Mouse (Mus musculus): ENCODE measurements around the gene Acot7. TPM values are rescaled to one million over a fixed set of nuclear protein-coding genes. Genes with fewer than 3 reads are reported as not detected.

The Acot7 gene
- polyA plus RNA-seq, 1 experiment = 118 TPM

DNA sequence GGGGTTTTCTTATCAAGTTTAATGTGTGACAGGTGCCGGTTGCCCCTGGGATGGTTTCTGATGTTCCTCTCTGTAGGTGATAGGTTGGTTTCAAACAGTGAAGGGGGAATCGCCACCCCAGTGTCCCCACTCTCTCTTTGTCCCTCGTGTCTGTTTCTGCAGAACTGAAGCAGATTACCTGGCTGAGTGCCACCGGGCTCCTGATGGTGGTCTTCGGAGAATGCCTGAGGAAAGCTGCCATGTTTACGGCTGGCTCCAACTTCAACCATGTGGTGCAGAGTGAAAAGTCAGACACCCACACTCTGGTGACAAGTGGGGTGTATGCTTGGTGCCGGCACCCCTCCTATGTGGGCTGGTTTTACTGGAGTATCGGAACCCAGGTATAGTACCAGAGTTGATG lies 122.4 kb downstream of the Acot7 start:
- H3K4me3 ChIP-seq (replicated peaks; ENCODE audit: extremely low read depth, low read depth, low read length) = no peak overlapping the region
- peaks cover 7% of the 10 kb centered on the region; the same call in 1 of the 2 replicates for H3K4me1 ChIP-seq (ENCODE audit: control insufficient read depth, insufficient read depth, low read length)
- 91% methylated on average over 8 of the region's 8 CpGs for WGBS
- DNase-seq = no peak
- TF ChIP-seq POLR2A (IDR thresholded peaks at IDR 0.05; ENCODE audit: borderline replicate concordance, extremely low read depth, low read depth, low read length) (no peak), CTCF (IDR thresholded peaks at IDR 0.05; ENCODE audit: insufficient read depth, low read length) (no peak)

DNA sequence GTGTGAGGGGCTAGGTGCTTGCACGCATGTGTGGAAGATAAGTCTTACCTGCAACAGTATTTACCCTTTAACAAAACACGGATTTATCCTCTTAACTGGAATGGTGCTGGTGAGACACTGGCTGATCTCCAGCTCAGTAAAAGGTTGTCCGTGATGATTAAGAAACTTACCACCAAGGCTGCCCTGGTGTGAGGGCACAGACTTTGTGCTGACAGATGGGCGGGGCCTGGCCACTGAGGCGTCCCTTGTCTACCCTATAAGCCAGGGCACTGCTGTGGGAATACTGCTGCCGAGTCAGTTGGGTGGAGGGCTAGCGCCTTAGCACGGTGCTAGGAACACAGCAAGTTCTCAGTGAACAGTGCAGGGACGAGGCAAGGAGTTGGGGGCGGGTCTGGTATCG lies 124.1 kb downstream of the Acot7 start:
- peaks cover 5% of the 10 kb centered on the region; the same call in 1 of the 2 replicates for H3K4me1 ChIP-seq (ENCODE audit: control insufficient read depth, insufficient read depth, low read length)
- DNase-seq = no peak
- TF ChIP-seq POLR2A (IDR thresholded peaks at IDR 0.05; ENCODE audit: borderline replicate concordance, extremely low read depth, low read depth, low read length) = no peak
- no peak for TF ChIP-seq CTCF (IDR thresholded peaks at IDR 0.05; ENCODE audit: insufficient read depth, low read length)
- WGBS = 76% methylated on average over 11 of the region's 11 CpGs
- H3K4me3 ChIP-seq (replicated peaks; ENCODE audit: extremely low read depth, low read depth, low read length) = no peak overlapping the region

DNA sequence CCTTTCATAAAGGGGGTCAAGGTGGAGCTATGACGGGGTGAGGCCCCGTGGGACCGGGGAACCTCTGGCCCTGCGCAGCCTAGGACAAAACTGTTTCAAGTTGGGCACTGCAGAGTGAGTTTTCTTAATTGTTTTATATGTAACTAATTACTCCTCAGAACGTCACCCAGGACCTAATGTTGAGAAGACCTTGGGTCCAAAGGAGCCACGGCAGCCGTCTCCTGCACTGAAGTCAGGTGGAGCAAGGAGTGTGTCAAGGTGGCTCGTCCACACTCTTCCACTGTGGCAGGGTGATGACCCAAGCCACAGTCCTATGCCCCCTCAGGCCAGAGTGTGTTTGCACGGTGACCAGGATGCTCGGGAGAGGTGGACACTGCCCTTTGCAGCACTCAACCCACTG lies 125.2 kb downstream of the Acot7 start:
- TF ChIP-seq POLR2A (IDR thresholded peaks at IDR 0.05; ENCODE audit: borderline replicate concordance, extremely low read depth, low read depth, low read length) (no peak), CTCF (IDR thresholded peaks at IDR 0.05; ENCODE audit: insufficient read depth, low read length) (no peak)
- WGBS = 93% methylated on average over 10 of the region's 10 CpGs
- Histone ChIP-seq H3K4me1 (ENCODE audit: control insufficient read depth, insufficient read depth, low read length) (no peaks in the 10 kb centered on the region; the same call in 1 of the 2 replicates), H3K4me3 (replicated peaks; ENCODE audit: extremely low read depth, low read depth, low read length) (no peak overlapping the region)
- DNase-seq = no peak

DNA sequence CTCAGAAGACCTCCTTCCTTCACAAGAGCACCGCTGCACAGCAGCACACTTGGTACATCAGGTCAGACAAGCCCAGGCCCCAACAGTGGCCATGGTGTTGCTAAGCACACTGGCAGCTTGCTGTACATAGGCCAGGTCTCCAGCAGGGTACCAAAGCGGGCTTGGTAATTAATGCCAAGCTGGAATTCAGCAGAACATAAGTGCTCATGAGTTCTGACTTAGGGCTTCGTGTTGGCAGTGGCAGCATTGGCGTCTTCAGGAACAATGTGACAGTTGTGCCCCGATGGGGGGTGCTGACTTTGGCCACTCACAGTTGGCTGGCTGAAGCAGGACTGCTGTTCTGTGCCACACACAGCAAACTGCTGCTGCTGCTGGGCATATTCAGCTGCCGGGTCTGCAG lies 126.8 kb downstream of the Acot7 start:
- Histone ChIP-seq H3K4me1 (ENCODE audit: control insufficient read depth, insufficient read depth, low read length) (no peaks in the 10 kb centered on the region), H3K4me3 (replicated peaks; ENCODE audit: extremely low read depth, low read depth, low read length) (no peak overlapping the region)
- DNase-seq = no peak
- no peak for TF ChIP-seq POLR2A (IDR thresholded peaks at IDR 0.05; ENCODE audit: borderline replicate concordance, extremely low read depth, low read depth, low read length)
- TF ChIP-seq CTCF (IDR thresholded peaks at IDR 0.05; ENCODE audit: insufficient read depth, low read length) = no peak
- 93% methylated on average over 6 of the region's 6 CpGs for WGBS

- no peak for DNase-seq
- H3K4me3 ChIP-seq (replicated peaks; ENCODE audit: extremely low read depth, low read depth, low read length) = no peak overlapping the region
- no peaks in the 10 kb centered on the region for H3K4me1 ChIP-seq (ENCODE audit: control insufficient read depth, insufficient read depth, low read length)
- TF ChIP-seq POLR2A (IDR thresholded peaks at IDR 0.05; ENCODE audit: borderline replicate concordance, extremely low read depth, low read depth, low read length) = no peak
- no peak for TF ChIP-seq CTCF (IDR thresholded peaks at IDR 0.05; ENCODE audit: insufficient read depth, low read length)
- 66% methylated on average over 6 of the region's 6 CpGs for WGBS
These were observed 128.1 kb downstream of the Acot7 start for GRCm38 (mm10) chr4:152305991-152306390.

- WGBS = 78% methylated on average over 9 of the region's 9 CpGs
- DNase-seq = no peak
- no peaks in the 10 kb centered on the region for H3K4me1 ChIP-seq (ENCODE audit: control insufficient read depth, insufficient read depth, low read length)
- TF ChIP-seq CTCF (IDR thresholded peaks at IDR 0.05; ENCODE audit: insufficient read depth, low read length) = no peak
- TF ChIP-seq POLR2A (IDR thresholded peaks at IDR 0.05; ENCODE audit: borderline replicate concordance, extremely low read depth, low read depth, low read length) = no peak
- no peak overlapping the region for H3K4me3 ChIP-seq (replicated peaks; ENCODE audit: extremely low read depth, low read depth, low read length)
These were observed 129.6 kb downstream of the Acot7 start for GRCm38 (mm10) chr4:152307542-152307941.

DNA sequence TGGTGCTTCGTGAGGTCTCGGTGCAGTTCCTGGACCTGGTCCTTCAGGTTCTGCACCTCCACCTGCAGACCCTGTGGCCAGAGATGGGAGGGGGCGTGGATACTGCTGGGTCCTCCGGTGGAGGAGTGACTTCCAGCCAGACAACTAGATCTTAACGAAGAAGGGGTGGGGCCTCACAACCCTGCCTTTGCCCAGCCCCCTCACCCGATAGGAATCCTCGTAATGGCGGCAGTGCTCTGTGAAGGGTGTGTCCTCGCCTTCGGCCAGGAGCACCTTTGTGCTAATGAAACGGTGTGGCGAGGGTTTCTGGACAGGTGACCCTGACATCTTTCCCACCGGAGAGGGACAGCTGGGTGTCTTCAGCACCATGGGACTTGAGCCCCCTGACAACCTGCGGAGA lies 134.3 kb downstream of the Acot7 start:
- no peak for DNase-seq
- TF ChIP-seq POLR2A (IDR thresholded peaks at IDR 0.05; ENCODE audit: borderline replicate concordance, extremely low read depth, low read depth, low read length) (no peak), CTCF (IDR thresholded peaks at IDR 0.05; ENCODE audit: insufficient read depth, low read length) (no peak)
- Histone ChIP-seq H3K4me3 (replicated peaks; ENCODE audit: extremely low read depth, low read depth, low read length) (no peak overlapping the region), H3K4me1 (ENCODE audit: control insufficient read depth, insufficient read depth, low read length) (no peaks in the 10 kb centered on the region; the same call in 1 of the 2 replicates)
- 7% methylated on average over 14 of the region's 14 CpGs for WGBS

GRCm38 (mm10) chr4:152313211-152313632 lies 135.3 kb downstream of the Acot7 start:
- 1% methylated on average over 29 of the region's 29 CpGs for WGBS
- TF ChIP-seq POLR2A (IDR thresholded peaks at IDR 0.05; ENCODE audit: borderline replicate concordance, extremely low read depth, low read depth, low read length) (no peak), CTCF (IDR thresholded peaks at IDR 0.05; ENCODE audit: insufficient read depth, low read length) (no peak)
- no peaks in the 10 kb centered on the region; the same call in 1 of the 2 replicates for H3K4me1 ChIP-seq (ENCODE audit: control insufficient read depth, insufficient read depth, low read length)
- H3K4me3 ChIP-seq (replicated peaks; ENCODE audit: extremely low read depth, low read depth, low read length) = peak overlapping the region; percentile 23
- DNase-seq = peak; percentile 19

- H3K4me1 ChIP-seq (ENCODE audit: control insufficient read depth, insufficient read depth, low read length) = peaks cover 2% of the 10 kb centered on the region; the same call in 1 of the 2 replicates
- H3K4me3 ChIP-seq (replicated peaks; ENCODE audit: extremely low read depth, low read depth, low read length) = no peak overlapping the region
- no peak for DNase-seq
- no peak for TF ChIP-seq POLR2A (IDR thresholded peaks at IDR 0.05; ENCODE audit: borderline replicate concordance, extremely low read depth, low read depth, low read length)
- no peak for TF ChIP-seq CTCF (IDR thresholded peaks at IDR 0.05; ENCODE audit: insufficient read depth, low read length)
These were observed 136.0 kb downstream of the Acot7 start for GRCm38 (mm10) chr4:152313934-152314333.

DNA sequence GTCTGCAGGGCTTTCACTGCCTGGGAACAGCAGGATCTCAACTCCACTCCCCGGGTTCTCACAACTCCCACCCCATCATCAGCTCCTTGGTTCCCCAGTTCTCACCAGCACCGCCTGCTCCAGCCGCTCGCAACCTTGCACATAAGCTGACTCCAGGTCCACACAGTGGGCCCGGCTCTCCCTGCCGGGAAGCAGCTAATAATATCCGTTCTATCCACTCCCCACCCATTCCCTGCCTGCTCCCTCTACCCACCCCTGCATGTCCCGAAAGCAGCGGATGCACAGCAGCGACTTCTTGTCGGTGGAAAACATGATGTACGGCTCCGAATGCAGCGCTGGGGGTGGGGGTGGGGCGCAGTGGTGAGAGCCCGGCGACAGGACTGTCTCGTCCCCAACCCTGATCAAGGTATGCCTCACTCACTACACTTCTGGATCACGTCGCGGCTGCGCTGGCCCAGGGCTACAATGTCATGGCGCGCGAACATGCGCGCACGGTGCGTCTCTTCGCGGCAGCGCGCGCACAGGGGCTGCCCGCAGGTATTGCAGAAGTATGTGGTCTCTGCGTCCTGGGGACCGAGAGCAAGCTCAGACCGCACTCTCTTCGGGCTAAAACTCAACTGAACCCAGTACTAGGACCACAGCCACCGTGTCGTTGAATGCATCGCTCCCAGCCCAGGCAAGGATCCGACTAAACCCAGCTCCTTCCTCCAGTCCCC lies 137.7 kb downstream of the Acot7 start:
- Histone ChIP-seq H3K4me3 (replicated peaks; ENCODE audit: extremely low read depth, low read depth, low read length) (no peak overlapping the region), H3K4me1 (ENCODE audit: control insufficient read depth, insufficient read depth, low read length) (peaks cover 2% of the 10 kb centered on the region; the same call in 1 of the 2 replicates)
- DNase-seq = no peak
- 2% methylated on average over 43 of the region's 43 CpGs for WGBS
- TF ChIP-seq POLR2A (IDR thresholded peaks at IDR 0.05; ENCODE audit: borderline replicate concordance, extremely low read depth, low read depth, low read length) (no peak), CTCF (IDR thresholded peaks at IDR 0.05; ENCODE audit: insufficient read depth, low read length) (no peak)

Measured in lung, adult 2 months (tissue).